Mouse (Mus musculus) midbrain, postnatal 0 days (tissue): ENCODE data around the gene Zbed5. TPM values are rescaled to one million over a fixed set of nuclear protein-coding genes. Genes with fewer than 3 reads are reported as not detected.

Source experiments
- ATAC-seq: fragments of 200-750 bp; cut with Nextera tagmentation; 2 replicates; pipeline ENCODE4 v1.8.0; 2017; ENCODE audit warnings: moderate number of reproducible peaks, mild to moderate bottlenecking, moderate TSS enrichment, moderate library complexity; ENCODE audit not compliant: low FRiP score
- DNase-seq: peaks from one replicate; pipeline ENCODE4 v3.0.0-alpha.2; 2015; ENCODE audit warnings: low spot score
- H3K27ac ChIP-seq: fragments of 300-500 bp; sonication (generic); 2 replicates; pipeline ENCODE4 v1.5.1; 2014; ENCODE audit warnings: low read depth, mild to moderate bottlenecking, low read length, mixed read lengths
- H3K27me3 ChIP-seq: fragments of 300-500 bp; sonication (generic); 2 replicates; pipeline ENCODE4 v1.6.1; 2014; ENCODE audit warnings: low read length, control low read depth, mixed read lengths; ENCODE audit not compliant: insufficient read depth
- H3K36me3 ChIP-seq: fragments of 300-500 bp; sonication (generic); 2 replicates; pipeline ENCODE4 v1.6.1; 2014; ENCODE audit warnings: low read length, control low read depth, mixed read lengths; ENCODE audit not compliant: insufficient read depth
- H3K4me1 ChIP-seq: fragments of 300-500 bp; sonication (generic); 2 replicates; pipeline ENCODE4 v1.6.1; 2014; ENCODE audit warnings: mild to moderate bottlenecking, control low read depth, antibody characterized with exemption, low read length, mixed read lengths; ENCODE audit not compliant: insufficient read depth
- H3K4me2 ChIP-seq: fragments of 300-500 bp; sonication (generic); 2 replicates; pipeline ENCODE4 v1.6.1; 2014; ENCODE audit warnings: low read depth, mild to moderate bottlenecking, low read length, mixed read lengths; ENCODE audit not compliant: poor library complexity, severe bottlenecking
- H3K4me3 ChIP-seq: fragments of 300-500 bp; sonication (generic); 2 replicates; pipeline ENCODE4 v1.5.1; 2014; ENCODE audit warnings: low read depth, mild to moderate bottlenecking, low read length, moderate library complexity
- H3K9ac ChIP-seq: fragments of 300-500 bp; sonication (generic); replicated peaks from 2 replicates; pipeline ENCODE4 v1.6.1; 2014; ENCODE audit warnings: mild to moderate bottlenecking, low read length, moderate library complexity, mixed read lengths; ENCODE audit not compliant: poor library complexity, severe bottlenecking
- H3K9me3 ChIP-seq: fragments of 300-500 bp; sonication (generic); 2 replicates; pipeline ENCODE4 v1.6.1; 2016; ENCODE audit warnings: low read length, control low read depth
- CTCF ChIP-seq: IDR thresholded peaks from 2 replicates; pipeline ENCODE4 v1.5.1; 2016; ENCODE audit warnings: antibody characterized with exemption, mild to moderate bottlenecking
- WGBS: fragments of 180-500 bp; shearing (Covaris S2); extraction: QIAGEN DNeasy Blood & Tissue Kit; methylation state at CpG from one replicate; pipeline ENCODE4 v1.1.7; 2014; 5-methylcytosine and 5-hydroxymethylcytosine counted together
- polyA plus RNA-seq: library from polyadenylated mRNA; unstranded; fragments of >200 nt; fragmentation: Nextera tagmentation; extraction: Ambion mirVana; gene quantifications from 2 replicates; pipeline ENCODE4 v1.2.1, GENCODE M21; 2015
- total RNA-seq: library from RNA; depleted of rRNA; stranded (reverse); fragments of >200 nt; gene quantifications from 2 replicates; pipeline ENCODE4 v1.2.3, GENCODE M21; 2014

Zbed5 gene
- total and polyA plus RNA-seq, 2 experiments from 2014 or later, result 10.9 to 15.1 TPM

- Histone ChIP-seq H3K27me3 (no peaks in the 10 kb centered on the region), H3K4me2 (no peak overlapping the region), H3K4me3 (no peak overlapping the region), H3K27ac (no peak overlapping the region), H3K4me1 (no peaks in the 10 kb centered on the region), H3K36me3 (no peaks in the 10 kb centered on the region), H3K9me3 (no peaks in the 10 kb centered on the region), H3K9ac (no peak overlapping the region)
- DNase-seq, result no peak
- WGBS, result 89% methylated on average over 24 of the region's 24 CpGs
- no peak for TF ChIP-seq CTCF
- ATAC-seq, result no peak
Measured at GRCm38 (mm10) chr5:129918065-129918651, 22.6 kb downstream of the Zbed5 start.

GRCm38 (mm10) chr5:129918752-129919151 lies 23.2 kb downstream of the Zbed5 start:
- no peak for ATAC-seq
- H3K9me3 ChIP-seq, result no peaks in the 10 kb centered on the region
- H3K4me1 ChIP-seq, result no peaks in the 10 kb centered on the region
- TF ChIP-seq CTCF, result no peak
- H3K27ac ChIP-seq, result no peak overlapping the region
- H3K4me3 ChIP-seq, result no peak overlapping the region
- DNase-seq, result no peak
- H3K36me3 ChIP-seq, result no peaks in the 10 kb centered on the region
- WGBS, result 83% methylated on average over 9 of the region's 9 CpGs
- H3K27me3 ChIP-seq, result no peaks in the 10 kb centered on the region
- no peak overlapping the region for H3K9ac ChIP-seq
- no peak overlapping the region for H3K4me2 ChIP-seq

GRCm38 (mm10) chr5:129919320-129919719 lies 23.8 kb downstream of the Zbed5 start:
- Histone ChIP-seq H3K4me3 (no peak overlapping the region), H3K36me3 (no peaks in the 10 kb centered on the region), H3K9me3 (no peaks in the 10 kb centered on the region), H3K27me3 (no peaks in the 10 kb centered on the region), H3K4me1 (no peaks in the 10 kb centered on the region), H3K27ac (no peak overlapping the region), H3K4me2 (no peak overlapping the region), H3K9ac (no peak overlapping the region)
- 75% methylated on average over 8 of the region's 8 CpGs for WGBS
- DNase-seq (no peak), ATAC-seq (no peak)
- TF ChIP-seq CTCF, result no peak

- Histone ChIP-seq H3K4me1 (no peaks in the 10 kb centered on the region), H3K27ac (no peak overlapping the region), H3K4me3 (no peak overlapping the region), H3K9ac (no peak overlapping the region), H3K36me3 (no peaks in the 10 kb centered on the region), H3K27me3 (no peaks in the 10 kb centered on the region), H3K9me3 (no peaks in the 10 kb centered on the region), H3K4me2 (no peak overlapping the region)
- no peak for ATAC-seq
- WGBS, result 93% methylated on average over 4 of the region's 4 CpGs
- no peak for DNase-seq
- TF ChIP-seq CTCF, result no peak
Measured at GRCm38 (mm10) chr5:129921972-129922371, 26.4 kb downstream of the Zbed5 start.

- ATAC-seq, result no peak
- Histone ChIP-seq H3K27me3 (no peaks in the 10 kb centered on the region), H3K9ac (no peak overlapping the region), H3K4me3 (no peak overlapping the region), H3K4me2 (no peak overlapping the region), H3K9me3 (no peaks in the 10 kb centered on the region), H3K4me1 (no peaks in the 10 kb centered on the region), H3K27ac (no peak overlapping the region), H3K36me3 (no peaks in the 10 kb centered on the region)
- no peak for TF ChIP-seq CTCF
- 88% methylated on average over 8 of the region's 8 CpGs for WGBS
- no peak for DNase-seq
Measured at GRCm38 (mm10) chr5:129924820-129925452, 29.4 kb downstream of the Zbed5 start.

- no peak for TF ChIP-seq CTCF
- no peak overlapping the region for H3K4me3 ChIP-seq
- no peak for ATAC-seq
- no peaks in the 10 kb centered on the region for H3K27me3 ChIP-seq
- H3K9ac ChIP-seq, result no peak overlapping the region
- no peak overlapping the region for H3K4me2 ChIP-seq
- no peak for DNase-seq
- H3K36me3 ChIP-seq, result no peaks in the 10 kb centered on the region
- H3K4me1 ChIP-seq, result no peaks in the 10 kb centered on the region
- 75% methylated on average over 5 of the region's 5 CpGs for WGBS
- H3K9me3 ChIP-seq, result no peaks in the 10 kb centered on the region
- no peak overlapping the region for H3K27ac ChIP-seq
Measured at GRCm38 (mm10) chr5:129925933-129926332, 30.4 kb downstream of the Zbed5 start.
